Mouse (Mus musculus): ENCODE results near the gene Pafah2.
A peak's percentile ranks its signal among the peaks of the same experiment; 100 is the strongest.

Gene Pafah2

GRCm38 (mm10) chr4:134395977-134396825 is at the start of gene Pafah2:
Pafah2 (plus strand) TSS chr4:134396320.
- peak; percentile 99 for DNase-seq (ENCODE audit: low spot score in 2 of 2)

GRCm38 (mm10) chr4:134348078-134348477 is 48.0 kb upstream of the Pafah2 start:
- no peak for DNase-seq (ENCODE audit: low spot score in 2 of 2)

GRCm38 (mm10) chr4:134348545-134348944 is 47.6 kb upstream of the Pafah2 start:
- no peak for DNase-seq (ENCODE audit: low spot score in 2 of 2)

GRCm38 (mm10) chr4:134349829-134350228 is 46.3 kb upstream of the Pafah2 start:
- no peak for DNase-seq (ENCODE audit: low spot score in 2 of 2)

GRCm38 (mm10) chr4:134350641-134351040 is 45.5 kb upstream of the Pafah2 start:
- no peak for DNase-seq (ENCODE audit: low spot score in 2 of 2)

- DNase-seq (ENCODE audit: low spot score in 2 of 2) = no peak
Measured at GRCm38 (mm10) chr4:134351329-134352260, 44.5 kb upstream of the Pafah2 start.

- no peak for DNase-seq (ENCODE audit: low spot score in 2 of 2)
Measured at GRCm38 (mm10) chr4:134352261-134352707, 43.8 kb upstream of the Pafah2 start.

GRCm38 (mm10) chr4:134352929-134353328 is 43.2 kb upstream of the Pafah2 start:
- DNase-seq (ENCODE audit: low spot score in 2 of 2) = no peak

- DNase-seq (ENCODE audit: low spot score in 2 of 2) = no peak
Measured at GRCm38 (mm10) chr4:134353527-134354409, 42.4 kb upstream of the Pafah2 start.

- no peak for DNase-seq (ENCODE audit: low spot score in 2 of 2)
Measured at GRCm38 (mm10) chr4:134355841-134356452, 40.2 kb upstream of the Pafah2 start.

- peak in 1 of 2 experiments; percentile 82 for DNase-seq (ENCODE audit: low spot score in 2 of 2)
Measured at GRCm38 (mm10) chr4:134356591-134357460, 39.3 kb upstream of the Pafah2 start.

GRCm38 (mm10) chr4:134357461-134357771 is 38.7 kb upstream of the Pafah2 start:
- DNase-seq (ENCODE audit: low spot score in 2 of 2) = no peak

- DNase-seq (ENCODE audit: low spot score in 2 of 2) = no peak
Measured at GRCm38 (mm10) chr4:134359649-134360048, 36.5 kb upstream of the Pafah2 start.

GRCm38 (mm10) chr4:134361215-134361614 is 34.9 kb upstream of the Pafah2 start:
- DNase-seq (ENCODE audit: low spot score in 2 of 2) = no peak

- DNase-seq (ENCODE audit: low spot score in 2 of 2) = no peak
Measured at GRCm38 (mm10) chr4:134362124-134362523, 34.0 kb upstream of the Pafah2 start.

- DNase-seq (ENCODE audit: low spot score in 2 of 2) = no peak
Measured at GRCm38 (mm10) chr4:134362586-134362985, 33.5 kb upstream of the Pafah2 start.

GRCm38 (mm10) chr4:134365280-134365679 is 30.8 kb upstream of the Pafah2 start:
- DNase-seq (ENCODE audit: low spot score in 2 of 2) = no peak

- peak; percentile 73 to 87 for DNase-seq (ENCODE audit: low spot score in 2 of 2)
Measured at GRCm38 (mm10) chr4:134370649-134371221, 25.4 kb upstream of the Pafah2 start.

GRCm38 (mm10) chr4:134371316-134371855 is 24.7 kb upstream of the Pafah2 start:
- no peak for DNase-seq (ENCODE audit: low spot score in 2 of 2)

Data from left cerebral cortex, adult 9 months (tissue).